Comparison of ENCODE assay signal across 9 mouse cellular contexts in the genomic region with DNA sequence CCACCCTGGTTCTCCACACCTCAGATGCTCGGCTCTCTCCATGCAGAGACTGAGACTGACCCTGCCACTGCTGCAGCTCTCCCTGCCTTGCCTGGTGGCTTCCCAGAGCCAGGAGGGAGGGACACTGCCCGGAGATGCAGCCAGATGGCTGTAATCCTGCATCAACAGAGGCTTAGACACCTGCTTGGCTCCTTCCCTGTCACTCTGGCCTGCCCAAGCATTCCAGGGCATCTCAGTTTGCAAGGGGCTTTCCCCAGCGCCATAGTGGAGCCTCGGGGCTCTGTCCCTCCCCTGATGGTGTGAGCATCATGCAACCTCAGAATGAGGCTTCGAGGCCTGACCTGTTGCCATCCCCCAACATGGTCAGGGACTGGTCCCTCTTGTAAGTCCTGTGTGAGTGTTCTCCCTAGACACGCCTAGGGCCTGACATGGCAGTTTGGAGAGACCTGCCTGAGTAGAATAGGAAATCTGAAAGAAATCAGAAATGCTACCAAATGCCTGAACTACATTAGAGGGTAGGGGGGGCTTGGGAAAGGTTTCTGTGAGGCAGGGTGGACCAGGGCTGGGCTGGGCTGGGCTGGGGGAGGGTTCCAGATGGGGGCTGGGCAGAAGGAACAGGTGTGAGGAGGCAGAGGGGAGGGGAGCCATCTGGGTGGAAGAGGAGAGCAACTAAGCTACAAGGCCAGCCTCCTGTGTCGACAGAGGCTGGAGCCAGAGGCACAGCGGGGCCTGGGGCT. TPM values are rescaled to one million over a fixed set of nuclear protein-coding genes. Genes with fewer than 3 reads are reported as not detected.
DNase-seq lines count a peak whose midpoint lies in the region; ATAC-seq and TF ChIP-seq lines count a peak whose summit lies in the region.
"Had no signal": no experiment of that assay in that cellular context is flagged by ENCODE, and none has a peak within 500 bp of the region (broad histone marks: within the 10 kb centered on the region; RNA-seq: fewer than 3 reads in every experiment).

No protein-coding gene starts in this region.

- H3K27ac ChIP-seq in embryonic facial prominence, embryonic 12.5 days = peak overlapping the region; percentile 72
- H3K27ac ChIP-seq in hindbrain, embryonic 13.5 days = peak overlapping the region; percentile 76
- H3K27ac ChIP-seq in midbrain, embryonic 16.5 days (ENCODE audit: low read length) = peak overlapping the region; percentile 47; the same call in 1 of the 2 replicates
- no peak overlapping the region for H3K27ac ChIP-seq in layer of hippocampus, adult 2 months

- no peak for ATAC-seq in embryonic facial prominence, embryonic 12.5 days (ENCODE audit: insufficient number of reproducible peaks, insufficient read depth, low FRiP score, low TSS enrichment)
- peak; percentile 22; the same call in 1 of the 2 replicates for ATAC-seq in hindbrain, embryonic 13.5 days (ENCODE audit: low FRiP score)
- 0 out of 2 replicates have a peak, but pooled peaks have one; percentile 37 for ATAC-seq in midbrain, embryonic 16.5 days
- ATAC-seq in cerebellum, adult (ENCODE audit: insufficient number of reproducible peaks, low FRiP score, low TSS enrichment) = no peak

- peaks cover 56% of the 10 kb centered on the region for H3K4me1 ChIP-seq in embryonic facial prominence, embryonic 12.5 days
- peaks cover 50% of the 10 kb centered on the region for H3K4me1 ChIP-seq in hindbrain, embryonic 13.5 days (replicated peaks)
- H3K4me1 ChIP-seq in midbrain, embryonic 16.5 days (ENCODE audit: control insufficient read depth, insufficient read depth, low read length) = peaks cover 16% of the 10 kb centered on the region

- TF ChIP-seq CTCF in layer of hippocampus, adult 2 months (conservative IDR thresholded peaks at IDR 0.05) = no peak

- H3K9me3 ChIP-seq in embryonic facial prominence, embryonic 12.5 days = no peaks in the 10 kb centered on the region
- no peaks in the 10 kb centered on the region for H3K9me3 ChIP-seq in hindbrain, embryonic 13.5 days
- no peaks in the 10 kb centered on the region for H3K9me3 ChIP-seq in midbrain, embryonic 16.5 days (replicated peaks; ENCODE audit: control insufficient read depth, low read length, poor library complexity, severe bottlenecking)

- DNase-seq in MN1 (ENCODE audit: low spot score) = peak; percentile 40
- no peak for DNase-seq in testis, postnatal 10 days (ENCODE audit: low spot score)
- DNase-seq in layer of hippocampus, adult 2 months (ENCODE audit: low spot score in 2 of 2) = no peak
- DNase-seq: heart, postnatal 10 days; lung, postnatal 10 days had no signal

- H3K9ac ChIP-seq in embryonic facial prominence, embryonic 12.5 days = peak overlapping the region; percentile 19; the same call in 1 of the 2 replicates
- no peak overlapping the region for H3K9ac ChIP-seq in hindbrain, embryonic 13.5 days
- H3K9ac ChIP-seq in midbrain, embryonic 16.5 days (ENCODE audit: low read depth, low read length) = peak overlapping the region; percentile 36; the same call in 1 of the 2 replicates

- no peaks in the 10 kb centered on the region for H3K27me3 ChIP-seq in embryonic facial prominence, embryonic 12.5 days
- no peaks in the 10 kb centered on the region; the same call in 1 of the 2 replicates for H3K27me3 ChIP-seq in hindbrain, embryonic 13.5 days
- no peaks in the 10 kb centered on the region for H3K27me3 ChIP-seq in midbrain, embryonic 16.5 days (ENCODE audit: control insufficient read depth, insufficient read depth, low read depth, low read length)

- H3K4me2 ChIP-seq in embryonic facial prominence, embryonic 12.5 days (replicated peaks) = no peak overlapping the region; the same call in 1 of the 2 replicates
- no peak overlapping the region for H3K4me2 ChIP-seq in hindbrain, embryonic 13.5 days
- no peak overlapping the region for H3K4me2 ChIP-seq in midbrain, embryonic 16.5 days (ENCODE audit: low read length)

- no peak overlapping the region for H3K4me3 ChIP-seq in embryonic facial prominence, embryonic 12.5 days
- no peak overlapping the region for H3K4me3 ChIP-seq in hindbrain, embryonic 13.5 days
- H3K4me3 ChIP-seq in midbrain, embryonic 16.5 days (ENCODE audit: low read depth, low read length) = no peak overlapping the region
- H3K4me3 ChIP-seq in layer of hippocampus, adult 2 months = no peak overlapping the region

- H3K36me3 ChIP-seq in embryonic facial prominence, embryonic 12.5 days = no peaks in the 10 kb centered on the region
- no peaks in the 10 kb centered on the region for H3K36me3 ChIP-seq in hindbrain, embryonic 13.5 days
- H3K36me3 ChIP-seq in midbrain, embryonic 16.5 days (ENCODE audit: control insufficient read depth, insufficient read depth, low read length) = no peaks in the 10 kb centered on the region

- WGBS in embryonic facial prominence, embryonic 12.5 days = 17% methylated on average over 8 of the region's 8 CpGs
- WGBS in hindbrain, embryonic 13.5 days = 16% methylated on average over 8 of the region's 8 CpGs
- 15% methylated on average over 8 of the region's 8 CpGs for WGBS in midbrain, embryonic 16.5 days

RNA-seq across cellular contexts. Expression of a gene that starts 18.3 kb away (rescaled TPM):
- 0.53 and 1.1 TPM in 2 replicates for polyA plus RNA-seq in embryonic facial prominence, embryonic 12.5 days (2016; fragmentation: Nextera tagmentation; extraction: Ambion mirVana)
- polyA plus RNA-seq in hindbrain, embryonic 13.5 days (2015; fragmentation: Nextera tagmentation; extraction: Ambion mirVana) = not detected in 2 replicates
- polyA plus RNA-seq in midbrain, embryonic 16.5 days (2015; fragmentation: Nextera tagmentation; extraction: Ambion mirVana) = 0.43 TPM in 1 of 2 replicates, not detected in the other
- not detected for total RNA-seq in layer of hippocampus, adult 2 months (2021)
- total RNA-seq: heart, postnatal 10 days had no signal

RNA-seq across cellular contexts. Expression of a gene that starts 24.0 kb away (rescaled TPM):
- polyA plus RNA-seq in embryonic facial prominence, embryonic 12.5 days (2016; fragmentation: Nextera tagmentation; extraction: Ambion mirVana) = 14.0 and 14.2 TPM in 2 replicates
- polyA plus RNA-seq in hindbrain, embryonic 13.5 days (2015; fragmentation: Nextera tagmentation; extraction: Ambion mirVana) = 22.9 and 27.1 TPM in 2 replicates
- polyA plus RNA-seq in midbrain, embryonic 16.5 days (2015; fragmentation: Nextera tagmentation; extraction: Ambion mirVana) = 18.4 and 23.1 TPM in 2 replicates
- total RNA-seq in layer of hippocampus, adult 2 months (2021) = 10 to 100 TPM; 23.9 to 24.8 TPM

Comparison
In these comparisons a context has a peak if more than half of its experiments do, and no peak if none do; other contexts are left out.
1. ATAC-seq: peak in hindbrain, embryonic 13.5 days (single experiment) and midbrain, embryonic 16.5 days (single experiment); none in embryonic facial prominence, embryonic 12.5 days (single experiment) and cerebellum, adult (single experiment).